Mouse (Mus musculus) cerebellum, adult (tissue): ENCODE results near the gene Tmem151a.

Experiments
- ATAC-seq: cut with Nextera tagmentation; 2 replicates; pipeline ENCODE4 v1.9.2; 2017; ENCODE audit warnings: mild to moderate bottlenecking, moderate library complexity, mixed read lengths; ENCODE audit not compliant: insufficient number of reproducible peaks, low FRiP score, low TSS enrichment

Gene Tmem151a

GRCm38 (mm10) chr19:5085145-5085863, at the start of gene Tmem151a:
Gene Tmem151a, minus strand, starts transcription at chr19:5085531.
- peak; percentile 11; the same call in 1 of the 2 replicates for ATAC-seq

GRCm38 (mm10) chr19:5131237-5131636, 45.9 kb upstream of the Tmem151a start:
- ATAC-seq: no peak

GRCm38 (mm10) chr19:5129770-5130169, 44.4 kb upstream of the Tmem151a start:
- ATAC-seq: no peak

- ATAC-seq: no peak; the same call in 1 of the 2 replicates
Measured at GRCm38 (mm10) chr19:5124055-5124614, 38.8 kb upstream of the Tmem151a start.

GRCm38 (mm10) chr19:5123241-5123640, 37.9 kb upstream of the Tmem151a start:
- no peak for ATAC-seq

- ATAC-seq: no peak
Measured at GRCm38 (mm10) chr19:5122492-5122891, 37.2 kb upstream of the Tmem151a start.

GRCm38 (mm10) chr19:5118384-5118698, 33.0 kb upstream of the Tmem151a start, which contains the start of gene Klc2:
Gene Klc2, minus strand, starts transcription at chr19:5118560.
- ATAC-seq: no peak

GRCm38 (mm10) chr19:5117494-5118383, 32.4 kb upstream of the Tmem151a start:
- ATAC-seq: peak; percentile 86

- ATAC-seq: no peak
Measured at GRCm38 (mm10) chr19:5113783-5114182, 28.5 kb upstream of the Tmem151a start.

GRCm38 (mm10) chr19:5109659-5110453, 24.5 kb upstream of the Tmem151a start:
- no peak for ATAC-seq

GRCm38 (mm10) chr19:5108702-5109101, 23.4 kb upstream of the Tmem151a start:
- no peak for ATAC-seq

- ATAC-seq: no peak
Measured at GRCm38 (mm10) chr19:5108271-5108575, 22.9 kb upstream of the Tmem151a start.

- ATAC-seq: no peak
Measured at GRCm38 (mm10) chr19:5107556-5108270, 22.4 kb upstream of the Tmem151a start.

GRCm38 (mm10) chr19:5106731-5107191, 21.4 kb upstream of the Tmem151a start, which contains the start of gene Rab1b:
Gene Rab1b, minus strand, starts transcription at chr19:5107072.
- ATAC-seq: peak; percentile 85

- no peak for ATAC-seq
Measured at GRCm38 (mm10) chr19:5106074-5106473, 20.7 kb upstream of the Tmem151a start.

- ATAC-seq: no peak
Measured at GRCm38 (mm10) chr19:5098363-5099143, 13.2 kb upstream of the Tmem151a start, which contains the start of gene Cnih2. Gene Cnih2, minus strand, starts transcription at chr19:5098521.

- ATAC-seq: no peak
Measured at GRCm38 (mm10) chr19:5097521-5098362, 12.4 kb upstream of the Tmem151a start.

- no peak for ATAC-seq
Measured at GRCm38 (mm10) chr19:5095887-5096474, 10.7 kb upstream of the Tmem151a start.
